Mouse (Mus musculus) left cerebral cortex, postnatal 4 days (tissue): ENCODE results near the gene Gap43. TPM values are rescaled to one million over a fixed set of nuclear protein-coding genes. Genes with fewer than 3 reads are reported as not detected.
A peak's percentile ranks its signal among the peaks of the same experiment; 100 is the strongest.
"Not testable (repeated sequence)": the region's sequence is repeated elsewhere in the genome, so short reads cannot be mapped to it uniquely, and the experiment has no call there.

Source experiments
- DNase-seq: peaks from one replicate; pipeline ENCODE4 v3.0.0-alpha.2; 2022
- intact Hi-C: fragments of 180-260 bp; cut with DNase I; formaldehyde crosslinking; loops from one replicate; pipeline ENCODE4 v1.15.1; 2025
- total RNA-seq, 2 experiments: library from RNA; stranded (reverse); gene quantifications; 2 replicates each; pipeline ENCODE4 v1.2.3; 2021

Gene Gap43
- 1,000 to 10,000 TPM; 1,463 to 1,471 TPM for total RNA-seq

DNA sequence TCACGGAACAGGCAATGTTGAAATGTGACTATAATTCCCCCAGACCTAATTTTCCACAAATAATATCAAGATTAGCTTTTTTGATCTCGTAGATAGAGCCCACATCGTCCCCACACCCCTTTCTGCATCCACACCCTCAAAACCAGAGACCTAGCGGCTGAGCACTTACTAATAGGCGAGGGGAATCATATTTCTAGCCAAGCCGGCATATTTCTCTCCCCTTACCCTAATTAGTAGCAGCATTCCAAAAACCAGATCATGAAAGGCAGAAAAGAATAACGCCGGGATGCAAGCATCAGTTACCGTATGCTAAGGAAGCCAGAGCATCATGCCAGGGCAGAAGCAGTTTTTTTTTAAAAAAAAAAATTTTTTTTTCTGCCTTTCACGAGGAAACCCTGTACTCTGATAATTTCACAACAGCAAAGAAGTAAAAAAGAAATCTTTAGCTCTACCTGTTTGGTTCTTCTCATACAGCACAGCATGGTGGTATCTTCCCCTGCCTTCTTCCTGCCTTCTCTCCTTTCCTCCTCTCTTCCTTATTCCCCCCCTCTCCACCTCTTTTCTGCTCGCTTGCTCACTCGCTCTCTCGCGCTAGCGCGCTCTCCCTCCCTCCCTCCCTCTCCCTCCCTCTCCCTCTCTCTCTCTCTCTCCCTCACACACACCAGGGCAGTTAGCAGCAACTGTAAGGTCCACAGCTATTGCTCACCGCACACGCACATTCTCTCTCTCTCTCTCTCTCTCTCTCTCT is at the start of gene Gap43:
TSS of gene Gap43 (minus strand) at position 631 of the 748 bp plus-strand sequence.
- intact Hi-C loops, result no loop called here
- DNase-seq, result peak; percentile 53

DNA sequence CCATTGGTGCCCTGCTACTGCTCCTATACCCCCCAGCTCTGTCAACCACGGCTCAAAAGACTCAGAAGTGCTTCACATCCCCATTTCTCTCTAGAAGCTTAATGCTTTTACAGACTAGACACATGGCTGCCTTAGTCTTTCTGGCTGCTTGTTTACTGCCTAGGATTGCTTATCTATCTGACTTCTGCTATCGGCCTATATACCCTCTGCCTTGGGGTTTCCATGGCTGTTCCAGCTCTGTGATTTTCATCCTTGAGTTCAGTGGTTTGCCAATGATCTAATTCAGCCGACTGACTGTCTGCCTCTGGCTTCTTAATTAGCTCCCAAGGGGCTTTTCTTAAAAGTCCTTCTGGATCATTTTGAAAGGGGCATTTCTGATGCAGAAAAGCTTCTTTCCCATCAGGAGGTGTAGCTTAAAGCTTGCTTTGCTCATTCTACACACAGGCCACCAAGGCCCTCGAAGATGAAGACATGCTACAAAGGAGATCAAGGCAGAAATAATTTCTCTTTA is 40.9 kb upstream of the Gap43 start:
- intact Hi-C loops, result no loop called here
- DNase-seq, result no peak

GRCm38 (mm10) chr16:42380641-42381040 is 40.2 kb upstream of the Gap43 start:
- intact Hi-C loops, result no loop called here
- DNase-seq, result peak; percentile 15

GRCm38 (mm10) chr16:42370148-42370547 is 29.7 kb upstream of the Gap43 start:
- intact Hi-C loops, result no loop called here
- DNase-seq, result no peak

- intact Hi-C loops, result no loop called here
- DNase-seq, result no peak
These were observed 28.9 kb upstream of the Gap43 start for GRCm38 (mm10) chr16:42369346-42369745.

- DNase-seq, result peak; percentile 80
- intact Hi-C loops, result no loop called here
These were observed 19.6 kb upstream of the Gap43 start for GRCm38 (mm10) chr16:42360061-42360460.

DNA sequence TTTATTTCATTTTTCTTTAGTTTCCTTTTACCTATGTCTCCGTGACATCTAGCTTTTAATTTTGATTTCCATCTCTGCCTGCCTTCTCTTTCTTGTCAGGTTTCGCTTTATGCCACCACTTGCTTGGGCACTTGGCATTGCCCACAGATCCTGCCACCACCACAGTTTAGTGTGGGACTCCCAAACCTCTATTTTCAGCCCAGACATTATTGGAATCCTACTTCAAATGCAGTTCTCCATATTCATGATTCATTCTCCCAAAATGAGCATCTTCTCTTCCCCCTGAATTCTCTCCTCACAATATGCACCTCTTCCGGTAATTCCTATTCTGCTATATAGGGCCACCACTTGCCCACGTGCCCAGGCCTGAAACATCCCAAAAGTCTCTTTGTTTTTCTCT is 17.6 kb upstream of the Gap43 start:
- intact Hi-C loops, result loop anchor here (5.0 kb wide), 1 partner anchor 166 kb away; no protein-coding TSS in a partner anchor
- no peak for DNase-seq

- intact Hi-C loops, result no loop called here
- no peak for DNase-seq
These were observed 9.6 kb upstream of the Gap43 start for GRCm38 (mm10) chr16:42350076-42350475.

DNA sequence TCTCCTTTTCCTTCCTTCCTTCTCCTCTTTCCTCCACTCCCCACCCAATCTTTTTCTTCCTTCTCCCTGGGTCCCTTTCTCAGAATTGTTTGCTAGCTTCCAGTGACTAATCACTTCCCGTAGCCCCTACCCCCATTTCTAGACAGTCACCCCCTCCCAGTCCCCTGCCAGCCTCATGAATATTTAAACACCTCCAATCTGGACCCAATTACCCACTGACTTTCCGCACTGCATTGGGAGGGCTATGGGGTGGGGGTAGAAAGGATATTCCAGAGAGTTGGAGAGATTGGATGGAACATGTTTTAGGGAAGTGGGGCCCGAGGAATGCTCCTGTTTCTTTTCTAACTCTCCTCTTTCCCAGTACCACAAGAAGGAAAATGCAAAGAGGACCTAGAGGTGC is 414 bp upstream of the Gap43 start:
- DNase-seq, intact Hi-C loops: not testable (repeated sequence)

DNA sequence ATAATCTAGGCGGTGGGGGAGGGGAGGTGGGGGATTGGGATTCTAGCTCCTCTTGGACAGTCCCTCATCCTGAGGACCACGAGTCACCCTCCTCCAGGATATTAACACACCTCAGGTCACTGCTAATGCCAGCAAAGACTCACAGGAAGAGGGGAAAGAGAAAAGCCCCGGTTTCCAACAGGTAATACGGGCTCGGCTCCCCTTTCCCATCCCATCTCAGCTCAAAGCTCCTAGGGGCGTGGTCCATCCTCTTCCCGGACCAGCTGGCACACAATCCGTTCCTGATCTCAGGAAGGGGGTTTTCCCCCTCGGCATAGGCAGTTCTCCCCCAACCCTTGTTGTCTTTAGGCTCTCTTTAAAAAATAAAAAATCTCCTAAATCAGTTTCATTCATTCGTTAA is 939 bp downstream of the Gap43 start:
- DNase-seq, result peak; percentile 43
- intact Hi-C loops, result loop anchor here (10.0 kb wide), 1 partner anchor 445 kb away; no protein-coding TSS in a partner anchor

DNA sequence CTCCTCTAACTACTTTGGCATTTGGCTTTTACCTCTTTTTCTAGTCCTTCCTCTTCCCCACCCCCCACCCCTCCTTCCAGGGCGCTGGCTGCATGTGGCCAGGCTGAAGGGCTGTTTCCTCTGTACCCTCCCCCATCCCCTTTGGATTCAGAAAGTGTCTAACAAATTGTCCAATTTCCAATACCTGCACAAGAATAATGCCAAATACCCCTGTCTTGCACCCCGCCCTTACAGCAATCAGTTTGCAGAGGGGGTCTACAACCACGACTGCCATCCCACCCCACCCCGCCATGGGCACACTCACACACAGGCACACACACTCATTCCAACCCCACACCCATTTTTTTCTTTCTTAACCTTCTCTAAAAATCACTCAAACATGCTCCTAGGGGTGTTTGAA is 1.5 kb downstream of the Gap43 start:
- intact Hi-C loops, result loop anchor here (10.0 kb wide), 1 partner anchor 446 kb away; no protein-coding TSS in a partner anchor
- DNase-seq, result peak; percentile 15

GRCm38 (mm10) chr16:42338342-42338741 is 2.1 kb downstream of the Gap43 start:
- DNase-seq, result no peak
- intact Hi-C loops, result loop anchor here (10.0 kb wide), 1 partner anchor 446 kb away; no protein-coding TSS in a partner anchor

DNA sequence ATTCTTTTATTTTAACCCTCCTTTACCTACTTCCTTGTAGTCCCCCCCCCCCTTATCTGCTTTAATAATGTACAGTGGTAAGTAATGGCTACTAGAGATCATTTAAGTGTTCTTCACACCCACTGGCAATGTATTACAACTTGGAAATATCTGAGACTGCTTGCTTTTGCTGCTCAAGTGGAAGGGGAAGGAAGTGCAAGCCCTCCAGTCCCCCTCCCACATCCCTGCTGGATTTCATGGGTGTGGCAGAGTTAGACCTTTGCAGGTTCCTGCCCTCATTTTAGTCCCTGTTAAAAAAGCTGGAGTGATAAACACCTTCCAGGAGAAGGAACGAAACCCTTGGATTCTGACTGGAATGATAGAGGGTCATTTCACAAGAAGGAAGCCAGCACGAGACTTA is 2.8 kb downstream of the Gap43 start:
- DNase-seq, result peak; percentile 35
- intact Hi-C loops, result loop anchor here (10.0 kb wide), 1 partner anchor 447 kb away; no protein-coding TSS in a partner anchor

DNA sequence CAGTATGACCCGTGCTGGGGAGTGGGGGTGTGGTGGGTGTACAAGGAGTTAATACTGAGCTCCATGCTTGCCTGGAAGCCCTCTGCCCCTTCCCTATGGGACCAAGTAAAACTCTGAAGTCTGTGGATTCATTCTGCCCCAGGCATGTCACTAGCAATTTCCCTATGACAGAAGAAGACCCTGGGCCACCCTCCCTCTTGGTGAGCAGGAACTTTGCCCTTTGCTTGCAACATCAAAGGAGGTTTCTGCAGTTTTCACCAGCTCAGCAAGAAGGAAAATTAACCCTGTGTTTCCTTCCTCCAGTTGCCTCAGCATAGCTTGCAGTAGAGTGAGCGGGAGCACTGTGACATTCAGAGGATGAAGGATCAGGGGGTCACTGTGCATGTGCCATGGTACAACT is 3.8 kb downstream of the Gap43 start:
- intact Hi-C loops, result loop anchor here (10.0 kb wide), 1 partner anchor 448 kb away; no protein-coding TSS in a partner anchor
- no peak for DNase-seq

GRCm38 (mm10) chr16:42332321-42332720 is 8.1 kb downstream of the Gap43 start:
- intact Hi-C loops, result loop anchor here (10.0 kb wide), 1 partner anchor 452 kb away; no protein-coding TSS in a partner anchor
- peak; percentile 76 for DNase-seq

- DNase-seq, result peak; percentile 53
- intact Hi-C loops, result no loop called here
These were observed 14.3 kb downstream of the Gap43 start for GRCm38 (mm10) chr16:42326191-42326590.

- no peak for DNase-seq
- intact Hi-C loops, result no loop called here
These were observed 14.9 kb downstream of the Gap43 start for GRCm38 (mm10) chr16:42325536-42325935.

DNA sequence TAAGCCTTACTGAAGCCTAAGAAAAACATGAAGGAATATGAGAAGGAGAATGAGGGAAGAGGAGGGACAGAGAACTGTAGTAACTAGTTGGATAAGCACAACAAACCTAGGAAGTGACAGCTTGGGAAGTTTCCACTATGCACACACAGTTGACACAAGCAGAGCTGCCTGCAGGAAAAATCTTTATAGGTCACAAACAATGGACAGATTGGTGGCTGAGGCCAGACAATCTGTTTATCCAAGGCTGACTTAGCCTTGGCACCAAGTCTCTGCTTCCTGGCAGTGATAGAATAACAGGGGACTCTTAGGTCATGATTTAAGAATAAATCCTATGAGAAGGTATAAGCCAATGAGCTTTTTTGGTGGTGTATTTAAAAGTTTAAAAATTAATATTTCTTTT is 20.6 kb downstream of the Gap43 start:
- intact Hi-C loops, result no loop called here
- DNase-seq, result peak; percentile 56

GRCm38 (mm10) chr16:42319365-42319764 is 21.1 kb downstream of the Gap43 start:
- no peak for DNase-seq
- intact Hi-C loops, result no loop called here

DNA sequence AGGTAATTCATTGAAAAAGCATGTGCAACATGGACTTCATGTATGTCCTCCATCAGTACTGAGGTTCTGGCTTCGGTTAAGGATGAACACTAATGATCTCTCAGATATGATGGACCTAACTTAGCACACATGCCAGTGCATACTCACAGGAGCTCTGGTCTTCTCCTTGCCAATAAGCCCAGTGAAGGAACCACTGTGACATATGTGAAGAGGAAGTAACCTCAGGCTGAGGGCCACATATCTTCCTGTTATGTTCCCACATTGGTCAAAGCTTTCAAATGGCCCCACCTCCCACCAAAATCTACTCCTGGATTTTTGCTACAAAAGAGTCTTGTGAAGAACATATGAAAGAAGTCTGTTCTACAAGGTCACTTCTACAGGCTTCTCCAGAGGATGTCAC is 28.3 kb downstream of the Gap43 start:
- no peak for DNase-seq
- intact Hi-C loops, result no loop called here

- intact Hi-C loops, result no loop called here
- DNase-seq, result no peak
These were observed 31.7 kb downstream of the Gap43 start for GRCm38 (mm10) chr16:42308761-42309160.
